ENCODE assay signal across 9 mouse cellular contexts in genomic region chr5:121879211-121879610, GRCm38 (mm10). TPM values are rescaled to one million over a fixed set of nuclear protein-coding genes. Genes with fewer than 3 reads are reported as not detected.
DNase-seq lines count a peak whose midpoint lies in the region; ATAC-seq and TF ChIP-seq lines count a peak whose summit lies in the region.
"Had no signal": no experiment of that assay in that cellular context is flagged by ENCODE, and none has a peak within 500 bp of the region (broad histone marks: within the 10 kb centered on the region; RNA-seq: fewer than 3 reads in every experiment).

No protein-coding gene starts in this region.

- peak; percentile 53 to 67 for DNase-seq in heart, postnatal 36 days
- no peak for DNase-seq in heart, postnatal 25 days (ENCODE audit: low spot score)
- DNase-seq in 416B (ENCODE audit: low read depth) (peak; percentile 60), G1E (ENCODE audit: low spot score) (peak; percentile 22)
- DNase-seq in neural tube, embryonic 11.5 days (ENCODE audit: low spot score) = peak; percentile 33

- no peak for ATAC-seq in G1E (ENCODE audit: extremely low read depth, insufficient number of reproducible peaks, low FRiP score, poor library complexity, severe bottlenecking)
- ATAC-seq in erythroblast, adult 5-6 weeks (replicated peaks; ENCODE audit: low FRiP score, poor library complexity, severe bottlenecking) = peak; percentile 63
- ATAC-seq in neural tube, embryonic 11.5 days (ENCODE audit: insufficient read depth, low FRiP score, low TSS enrichment) = no peak
- ATAC-seq in forebrain, embryonic 12.5 days (ENCODE audit: low FRiP score) = no peak
- ATAC-seq in erythroid progenitor cell, adult 5-6 weeks (replicated peaks; ENCODE audit: low FRiP score, poor library complexity, severe bottlenecking) = no peak

- H3K9ac ChIP-seq in neural tube, embryonic 11.5 days (ENCODE audit: low read length) = no peak overlapping the region
- H3K9ac ChIP-seq in forebrain, embryonic 12.5 days = no peak overlapping the region

- no peaks in the 10 kb centered on the region for H3K9me3 ChIP-seq in G1E (replicated peaks)
- no peaks in the 10 kb centered on the region for H3K9me3 ChIP-seq in neural tube, embryonic 11.5 days (ENCODE audit: control insufficient read depth, low read length)
- no peaks in the 10 kb centered on the region for H3K9me3 ChIP-seq in forebrain, embryonic 12.5 days

- H3K4me2 ChIP-seq in neural tube, embryonic 11.5 days (ENCODE audit: low read depth) = no peak overlapping the region
- H3K4me2 ChIP-seq in forebrain, embryonic 12.5 days = no peak overlapping the region

- H3K4me3 ChIP-seq in G1E (ENCODE audit: low read depth, low read length) = no peak overlapping the region
- no peak overlapping the region for H3K4me3 ChIP-seq in neural tube, embryonic 11.5 days (ENCODE audit: low read depth, low read length)
- H3K4me3 ChIP-seq in forebrain, embryonic 12.5 days (replicated peaks) = no peak overlapping the region
- H3K4me3 ChIP-seq: erythroblast, embryonic 14.5 days had no signal

- intact Hi-C loops in heart, postnatal 36 days (cut with DNase I) = no loop called here
- intact Hi-C loops in heart, postnatal 25 days (cut with DNase I) = no loop called here

- TF ChIP-seq CTCF in G1E (IDR thresholded peaks at IDR 0.05; ENCODE audit: low read depth, low read length) = peak; percentile 67

- H3K4me1 ChIP-seq in G1E (ENCODE audit: insufficient read depth, low read depth, low read length) = no peaks in the 10 kb centered on the region
- H3K4me1 ChIP-seq in neural tube, embryonic 11.5 days (ENCODE audit: control insufficient read depth, insufficient read depth, low read length) = no peaks in the 10 kb centered on the region
- peaks cover 5% of the 10 kb centered on the region; the same call in 1 of the 2 replicates for H3K4me1 ChIP-seq in forebrain, embryonic 12.5 days

- H3K27ac ChIP-seq in neural tube, embryonic 11.5 days (ENCODE audit: low read depth, low read length) = no peak overlapping the region
- no peak overlapping the region for H3K27ac ChIP-seq in forebrain, embryonic 12.5 days

- no peaks in the 10 kb centered on the region for H3K36me3 ChIP-seq in G1E (replicated peaks)
- peaks cover 4% of the 10 kb centered on the region for H3K36me3 ChIP-seq in neural tube, embryonic 11.5 days (ENCODE audit: control insufficient read depth, insufficient read depth, low read length)
- peaks cover 17% of the 10 kb centered on the region; the same call in 1 of the 2 replicates for H3K36me3 ChIP-seq in forebrain, embryonic 12.5 days (replicated peaks)

- 56% methylated on average over 6 of the region's 6 CpGs for WGBS in neural tube, embryonic 11.5 days
- WGBS in forebrain, embryonic 12.5 days = 62% methylated on average over 6 of the region's 6 CpGs

- peaks cover 37% of the 10 kb centered on the region for H3K27me3 ChIP-seq in G1E (ENCODE audit: insufficient read depth, low read length)
- no peaks in the 10 kb centered on the region for H3K27me3 ChIP-seq in neural tube, embryonic 11.5 days (ENCODE audit: control insufficient read depth, insufficient read depth, low read length)
- H3K27me3 ChIP-seq in forebrain, embryonic 12.5 days = peaks cover 22% of the 10 kb centered on the region; the same call in 1 of the 2 replicates

RNA-seq across cellular contexts. Expression of gene Pheta1, which starts 30.4 kb away (rescaled TPM):
- 10 to 100 TPM; 11.6 to 12.6 TPM for total RNA-seq in heart, postnatal 36 days (2021)
- total RNA-seq in heart, postnatal 25 days (2021) = 10 to 100 TPM; 12.2 to 13.2 TPM
- total RNA-seq in G1E (2014; fragmentation: Nextera tagmentation) = 0.92 and 2.6 TPM in 2 replicates
- total RNA-seq in G1E (2017) = 2.5 and 2.6 TPM in 2 replicates
- 13.3 and 17.6 TPM in 2 replicates for polyA plus RNA-seq in G1E (2012)
- 0.19 and 0.84 TPM in 2 replicates for total RNA-seq in erythroblast, adult 5-6 weeks (2015; ENCODE audit: low replicate concordance)
- total RNA-seq in erythroblast, adult 5-6 weeks (2017; ENCODE audit: low replicate concordance) = 0.70 TPM in 1 of 2 replicates, not detected in the other
- polyA plus RNA-seq in neural tube, embryonic 11.5 days (2014; fragmentation: Nextera tagmentation; extraction: Ambion mirVana) = 32.3 and 34.4 TPM in 2 replicates
- polyA plus RNA-seq in forebrain, embryonic 12.5 days (2016; fragmentation: Nextera tagmentation; extraction: Ambion mirVana) = 44.6 and 48.1 TPM in 2 replicates
- total RNA-seq in erythroid progenitor cell, adult 5-6 weeks (2015; ENCODE audit: low replicate concordance) = not detected in 2 replicates
- 0.13 TPM in 1 of 2 replicates, not detected in the other for total RNA-seq in erythroid progenitor cell, adult 5-6 weeks (2017; ENCODE audit: low replicate concordance)

RNA-seq across cellular contexts. Expression of gene Sh2b3, which starts 41.8 kb away (rescaled TPM):
- 10 to 100 TPM; 23.8 to 28.1 TPM for total RNA-seq in heart, postnatal 36 days (2021)
- total RNA-seq in heart, postnatal 25 days (2021) = 10 to 100 TPM; 20.3 to 27.3 TPM
- total RNA-seq in G1E (2014; fragmentation: Nextera tagmentation) (20.4 and 25.7 TPM in 2 replicates), G1E (2017) (16.3 and 20.3 TPM in 2 replicates)
- 122 and 186 TPM in 2 replicates for polyA plus RNA-seq in G1E (2012)
- total RNA-seq in erythroblast, adult 5-6 weeks (2015; ENCODE audit: low replicate concordance) = 9.0 and 18.1 TPM in 2 replicates
- total RNA-seq in erythroblast, adult 5-6 weeks (2017; ENCODE audit: low replicate concordance) = 5.5 and 6.0 TPM in 2 replicates
- 10.2 and 10.5 TPM in 2 replicates for polyA plus RNA-seq in neural tube, embryonic 11.5 days (2014; fragmentation: Nextera tagmentation; extraction: Ambion mirVana)
- 7.1 and 7.4 TPM in 2 replicates for polyA plus RNA-seq in forebrain, embryonic 12.5 days (2016; fragmentation: Nextera tagmentation; extraction: Ambion mirVana)
- total RNA-seq in erythroid progenitor cell, adult 5-6 weeks (2015; ENCODE audit: low replicate concordance) = 12.2 and 14.1 TPM in 2 replicates
- total RNA-seq in erythroid progenitor cell, adult 5-6 weeks (2017; ENCODE audit: low replicate concordance) = 4.4 and 4.6 TPM in 2 replicates
